Mouse (Mus musculus) layer of hippocampus, postnatal 25 days (tissue): ENCODE data around the gene Ppp3ca. TPM values are rescaled to one million over a fixed set of nuclear protein-coding genes. Genes with fewer than 3 reads are reported as not detected.
"Not testable (repeated sequence)": the region's sequence is repeated elsewhere in the genome, so short reads cannot be mapped to it uniquely, and the experiment has no call there.

ENCODE experiments used
- DNase-seq, 2 experiments: peaks; one replicate each; pipeline ENCODE4 v3.0.0; 2022; ENCODE audit warnings: mixed read lengths in 2 of 2, low spot score in 1 of 2; ENCODE audit errors: extremely low spot score in 1 of 2
- total RNA-seq, 2 experiments: library from RNA; stranded (reverse); gene quantifications; 2 replicates each; pipeline ENCODE4 v1.2.3; 2021

Ppp3ca gene
- total RNA-seq, 2 experiments from 2014 or later, result 1,252 to 1,286 TPM

DNA sequence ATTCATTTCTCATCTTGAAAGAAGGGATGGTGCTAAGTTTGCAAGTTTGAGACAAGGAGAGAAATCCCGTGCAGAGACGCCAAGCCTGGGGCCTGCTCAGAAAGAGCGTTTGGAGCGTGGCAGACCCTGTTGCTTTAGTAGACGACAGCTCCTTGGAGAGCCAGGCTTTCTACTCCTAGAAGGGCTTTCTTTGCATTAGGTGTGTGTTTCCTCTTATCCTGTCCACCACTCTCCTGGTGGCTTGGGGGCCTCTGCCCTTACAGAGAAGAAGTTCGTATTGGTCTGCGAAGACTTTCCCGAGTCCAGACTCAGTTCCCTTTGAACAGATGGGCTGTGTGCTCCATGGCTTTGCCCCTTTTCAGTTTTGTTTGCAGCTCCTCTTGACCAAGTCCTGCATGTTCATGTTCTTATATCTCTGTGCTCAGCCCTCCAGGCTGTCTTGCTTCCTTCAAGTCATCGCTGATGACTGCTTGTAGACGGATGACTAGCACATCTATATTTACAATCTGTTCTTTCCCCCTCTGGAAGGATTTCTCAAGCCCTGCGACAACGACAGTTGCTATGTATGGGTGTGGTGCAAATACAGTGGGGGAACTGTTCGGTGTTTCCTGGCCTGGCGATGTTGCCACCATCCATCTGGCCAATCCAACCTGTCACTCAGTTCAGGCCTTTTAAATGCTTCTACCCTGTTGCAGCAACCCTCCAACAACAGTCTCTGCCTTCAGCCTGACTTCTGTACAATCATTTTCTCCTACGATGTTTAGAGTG, 14.5 kb downstream of the Ppp3ca start:
- DNase-seq, result no peak

- no peak for DNase-seq
Measured at GRCm38 (mm10) chr3:136686429-136686828, 16.5 kb downstream of the Ppp3ca start.

DNA sequence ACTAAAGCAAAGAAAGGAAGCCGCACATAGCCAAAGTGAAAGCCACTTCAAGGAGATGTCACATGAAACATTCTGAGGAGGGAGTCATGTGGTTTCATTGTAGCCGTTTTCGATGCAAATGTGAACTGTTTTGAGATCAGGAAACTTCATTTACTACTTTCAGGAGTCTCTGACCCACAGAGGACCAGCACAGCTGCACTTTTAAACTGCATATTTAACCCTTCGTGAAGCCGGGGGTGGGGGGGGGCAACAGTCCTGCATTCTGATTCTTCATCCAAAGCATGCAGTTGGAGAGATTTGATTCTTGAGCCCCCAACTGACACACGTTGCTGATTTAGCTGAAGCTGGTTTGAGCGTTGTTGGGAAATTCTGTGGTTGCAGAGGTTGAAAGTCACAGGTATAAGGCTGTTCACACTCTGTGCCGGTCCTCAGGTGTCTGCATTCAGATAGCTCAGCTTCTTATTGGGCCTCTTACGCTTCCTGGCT, 18.2 kb downstream of the Ppp3ca start:
- no peak for DNase-seq

DNA sequence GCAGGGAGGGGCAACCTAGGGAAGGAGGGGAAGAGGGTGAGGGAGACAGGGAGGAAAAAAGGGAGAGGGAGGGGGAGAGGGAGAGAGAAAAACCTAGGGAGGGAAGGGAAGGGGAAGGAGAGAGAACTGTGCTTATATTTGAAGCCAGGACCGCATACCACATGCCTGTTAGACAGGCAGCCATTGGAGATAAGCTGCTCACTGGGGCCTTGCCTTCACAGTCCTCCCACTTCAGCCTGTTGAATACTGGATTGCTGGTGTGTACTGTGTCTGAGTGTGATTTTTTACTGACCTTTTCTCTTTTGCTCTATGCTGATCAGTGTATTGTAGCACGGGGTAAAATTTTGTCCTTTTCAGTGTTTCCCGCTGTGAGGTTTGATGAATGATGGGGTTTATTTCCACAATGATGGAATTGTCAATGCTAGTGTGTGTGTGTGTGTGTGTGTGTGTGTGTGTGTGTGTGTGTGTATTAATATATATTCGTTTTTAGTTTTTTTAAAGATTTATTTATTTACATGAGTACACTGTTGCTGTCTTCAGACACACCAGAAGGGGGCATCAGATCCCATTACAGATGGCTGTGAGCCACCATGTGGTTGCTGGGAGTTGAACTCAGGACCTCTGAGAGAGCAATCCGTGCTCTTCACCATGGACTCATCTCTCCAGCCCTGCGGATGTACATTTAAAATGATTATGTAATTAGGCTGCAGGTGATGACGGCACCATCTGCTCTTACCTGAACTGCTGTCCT, 20.0 kb downstream of the Ppp3ca start:
- no peak for DNase-seq

DNA sequence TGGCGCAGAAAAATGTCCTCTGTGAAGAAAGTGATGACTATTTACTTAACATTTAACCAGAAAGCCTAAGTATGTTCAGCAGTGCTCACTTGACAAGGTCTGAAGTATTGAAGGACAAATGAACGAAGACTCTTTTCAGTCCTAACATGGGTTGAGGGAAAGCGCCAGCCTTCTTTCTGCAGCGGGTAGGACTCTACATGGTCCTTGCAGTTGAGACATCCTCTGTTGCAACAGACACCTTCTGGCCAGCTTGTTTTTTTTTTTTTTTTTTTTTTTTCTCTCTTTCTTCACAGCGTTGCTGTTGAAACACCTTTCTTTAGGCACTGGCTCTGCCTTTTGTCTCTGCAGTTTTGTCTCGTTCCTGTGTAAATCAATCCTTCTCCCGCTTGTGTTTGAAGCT, 22.1 kb downstream of the Ppp3ca start:
- DNase-seq, result no peak

- no peak for DNase-seq
Measured at GRCm38 (mm10) chr3:136693547-136693946, 23.6 kb downstream of the Ppp3ca start.

DNA sequence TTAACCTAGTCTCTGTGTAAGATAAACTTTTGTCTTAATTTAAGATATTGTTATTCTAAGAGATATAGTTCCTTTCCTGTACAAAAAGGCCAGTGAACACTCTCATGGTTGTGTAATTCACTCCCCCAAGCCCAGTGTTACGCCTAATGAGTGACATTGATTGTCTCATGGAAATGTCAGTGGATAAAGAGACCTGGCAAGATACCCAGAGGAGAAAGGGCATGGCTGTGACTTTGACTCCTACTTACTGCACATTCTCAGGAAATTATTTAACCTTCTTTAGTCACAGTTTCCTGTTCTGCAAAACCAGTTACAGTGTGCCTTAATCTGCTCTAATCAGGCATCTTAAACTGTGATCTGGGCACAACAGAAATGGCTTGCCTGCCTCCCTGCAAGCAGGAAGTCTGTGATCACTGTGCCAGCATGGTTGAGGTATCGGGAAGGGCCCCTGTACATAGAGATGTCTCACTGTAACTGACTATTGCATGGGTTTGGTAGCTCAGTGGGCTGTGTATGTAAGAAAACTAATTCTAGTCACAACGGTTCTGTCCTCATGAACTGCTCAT, 27.8 kb downstream of the Ppp3ca start:
- no peak for DNase-seq

DNA sequence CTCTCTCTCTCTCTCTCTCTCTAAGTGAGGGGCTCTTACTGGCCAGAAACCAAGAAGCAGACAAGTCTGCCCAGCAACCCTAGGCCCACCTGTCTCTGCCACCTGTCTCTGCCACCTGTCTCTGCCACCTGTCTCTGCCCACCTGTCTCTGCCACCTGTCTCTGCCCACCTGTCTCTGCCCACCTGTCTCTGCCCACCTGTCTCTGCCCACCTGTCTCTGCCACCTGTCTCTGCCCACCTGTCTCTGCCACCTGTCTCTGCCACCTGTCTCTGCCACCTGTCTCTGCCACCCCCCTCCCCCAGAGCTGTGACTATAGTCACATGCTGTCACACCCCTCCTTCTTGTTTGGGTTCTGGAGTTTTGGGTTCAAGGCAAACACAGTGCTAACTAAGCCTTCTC, 29.8 kb downstream of the Ppp3ca start:
- DNase-seq, result not testable (repeated sequence)

DNA sequence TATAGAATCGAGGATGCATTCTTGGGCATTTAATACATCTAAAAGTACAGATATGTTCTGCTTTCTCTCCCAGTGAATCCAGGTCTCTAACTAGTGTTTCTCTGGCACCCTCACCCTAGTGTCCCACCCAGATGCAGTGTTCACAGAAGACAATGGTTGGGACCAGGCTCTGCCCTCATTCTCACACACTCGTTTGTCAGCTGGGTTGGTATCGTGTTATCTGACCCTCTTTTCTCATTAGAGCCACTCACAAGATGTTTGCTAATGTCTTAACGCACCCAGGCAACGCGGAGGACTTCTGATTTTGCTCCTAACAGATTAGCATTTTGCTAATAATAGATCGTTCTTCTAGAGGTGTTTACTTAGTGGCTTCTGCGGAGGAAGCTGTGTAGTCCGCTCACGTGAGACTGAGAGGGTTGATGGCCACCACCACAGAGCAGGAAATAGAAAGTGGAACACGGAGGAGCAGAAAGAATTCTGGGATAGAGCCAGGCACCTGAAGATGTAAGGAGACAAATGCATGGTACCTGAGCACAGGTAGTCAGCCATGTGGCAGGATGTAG, 30.6 kb downstream of the Ppp3ca start:
- no peak for DNase-seq

DNA sequence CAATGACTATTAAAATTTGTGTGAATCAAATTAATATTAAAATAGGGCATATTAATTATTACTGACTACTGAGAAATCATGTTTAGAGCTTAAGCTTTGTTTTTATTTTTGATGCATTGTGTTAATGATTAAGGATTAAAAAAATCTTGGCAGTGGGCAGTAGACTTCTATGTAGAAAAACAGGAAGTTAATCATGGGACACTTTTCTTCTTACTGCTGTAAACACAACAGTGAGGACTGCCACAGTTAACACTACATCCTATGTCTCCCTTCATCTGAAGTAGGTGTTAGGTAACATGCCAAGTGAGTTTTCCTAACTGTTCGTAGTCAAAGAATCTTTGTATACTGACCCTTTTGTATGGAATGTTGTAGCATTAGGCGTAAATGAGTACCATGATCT, 32.9 kb downstream of the Ppp3ca start:
- no peak for DNase-seq

DNA sequence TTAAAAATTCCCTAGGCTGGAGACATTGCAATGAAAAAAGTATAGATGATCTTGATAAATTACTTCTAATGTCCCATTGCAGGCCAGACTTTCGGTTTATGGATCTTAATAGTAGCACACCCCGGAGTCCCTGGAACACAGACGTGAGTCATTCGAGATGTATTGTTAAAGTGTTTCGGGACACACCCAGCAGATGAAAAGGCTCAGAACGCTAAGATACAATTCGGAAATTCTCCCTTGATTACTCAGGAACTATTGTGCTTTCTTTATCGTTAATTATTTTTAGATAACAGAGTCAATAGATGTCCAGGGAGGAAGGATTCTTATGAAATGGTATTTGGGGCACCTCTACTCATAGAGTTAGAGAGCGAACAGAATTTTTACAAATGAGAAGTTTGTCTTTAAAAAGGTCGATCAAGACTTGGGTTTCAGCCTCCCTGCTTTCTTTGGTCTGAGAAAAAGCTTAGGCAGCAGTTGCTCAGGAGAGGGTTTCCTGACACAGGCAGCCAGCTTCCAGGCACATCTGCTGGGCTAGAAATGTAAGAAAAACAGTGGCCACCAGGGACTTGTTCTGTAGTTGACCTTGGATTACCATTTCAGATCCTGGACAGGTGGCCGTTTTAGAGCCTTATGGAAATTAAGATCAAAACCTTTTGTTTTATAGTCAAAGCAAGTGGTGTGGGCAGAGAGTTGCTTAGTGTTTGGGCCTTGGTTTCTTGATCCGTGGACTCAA, 34.8 kb downstream of the Ppp3ca start:
- DNase-seq, result no peak

DNA sequence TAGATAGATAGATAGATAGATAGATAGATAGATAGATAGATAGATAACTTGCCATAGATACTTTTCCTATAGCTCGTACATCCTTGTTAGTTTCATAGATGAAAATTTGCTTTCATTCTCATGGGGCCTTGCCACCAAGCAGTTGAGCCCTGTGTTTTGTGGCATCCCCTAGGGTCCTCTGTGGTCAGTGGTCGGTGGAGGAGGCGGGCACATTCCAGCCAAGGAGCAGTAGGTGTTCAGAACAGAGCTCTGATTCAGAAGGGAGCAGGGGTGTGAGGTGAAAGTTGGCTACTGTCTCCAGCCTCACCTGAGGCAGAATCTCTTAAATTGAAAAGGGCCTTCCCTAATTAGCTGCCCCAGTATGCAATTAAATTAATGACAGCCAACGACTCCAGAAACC, 36.1 kb downstream of the Ppp3ca start:
- no peak for DNase-seq

- DNase-seq, result no peak
Measured at GRCm38 (mm10) chr3:136706771-136707170, 36.8 kb downstream of the Ppp3ca start.

- no peak for DNase-seq
Measured at GRCm38 (mm10) chr3:136707222-136708019, 37.5 kb downstream of the Ppp3ca start.

- DNase-seq, result no peak
Measured at GRCm38 (mm10) chr3:136708230-136708629, 38.3 kb downstream of the Ppp3ca start.

DNA sequence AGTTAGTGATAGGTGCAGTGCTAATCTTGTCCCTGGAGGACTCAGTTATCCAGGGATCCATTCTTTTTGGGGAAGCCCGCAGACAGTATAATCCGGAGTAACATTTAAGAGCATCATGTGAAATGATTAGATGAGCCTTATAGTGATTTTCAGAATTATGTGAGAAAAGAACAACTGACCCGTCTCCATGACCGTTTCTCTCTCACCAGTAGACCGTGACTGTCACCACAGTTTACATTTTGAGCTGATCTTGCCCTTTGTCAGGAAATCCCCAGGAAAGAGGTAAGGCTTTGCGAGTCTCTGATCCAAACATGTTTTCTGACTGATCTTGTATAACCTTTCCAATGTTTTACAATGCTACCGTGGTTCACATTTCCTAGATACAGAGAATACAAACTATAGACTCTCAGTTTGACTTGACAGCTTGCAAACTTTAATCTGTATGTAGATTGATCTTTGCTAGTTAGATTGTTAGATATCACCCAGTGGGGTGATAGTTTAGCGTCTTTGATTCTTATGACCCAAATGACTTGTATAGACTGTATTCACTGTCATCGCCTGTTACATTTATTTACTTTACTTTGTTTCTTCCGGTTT, 40.5 kb downstream of the Ppp3ca start:
- no peak for DNase-seq

GRCm38 (mm10) chr3:136714307-136715039, 44.5 kb downstream of the Ppp3ca start:
- DNase-seq, result no peak

- no peak for DNase-seq
Measured at GRCm38 (mm10) chr3:136716247-136716646, 46.3 kb downstream of the Ppp3ca start.

GRCm38 (mm10) chr3:136718412-136718811, 48.5 kb downstream of the Ppp3ca start:
- no peak for DNase-seq
